Mouse (Mus musculus) limb, embryonic 14.5 days (tissue): ENCODE results near the gene Pdcd4. TPM values are rescaled to one million over a fixed set of nuclear protein-coding genes. Genes with fewer than 3 reads are reported as not detected.
"Not testable (repeated sequence)": the region's sequence is repeated elsewhere in the genome, so short reads cannot be mapped to it uniquely, and the experiment has no call there.

Experiments
- ATAC-seq: fragments of 200-750 bp; cut with Nextera tagmentation; 2 replicates; pipeline ENCODE4 v1.8.0; 2017; ENCODE audit warnings: low read depth, moderate number of reproducible peaks, moderate TSS enrichment; ENCODE audit not compliant: low FRiP score
- DNase-seq: peaks from one replicate; pipeline ENCODE4 v3.0.0-alpha.2; 2015; ENCODE audit warnings: low spot score
- H3K27ac ChIP-seq: fragments of 300-500 bp; sonication (generic); replicated peaks from 2 replicates; pipeline ENCODE4 v1.5.1; 2014; ENCODE audit warnings: low read depth, mild to moderate bottlenecking, low read length, moderate library complexity, mixed read lengths
- H3K27me3 ChIP-seq: fragments of 300-500 bp; sonication (generic); 2 replicates; pipeline ENCODE4 v1.6.1; 2014; ENCODE audit warnings: low read length, mixed read lengths; ENCODE audit not compliant: control insufficient read depth, insufficient read depth
- H3K36me3 ChIP-seq: fragments of 300-500 bp; sonication (generic); 2 replicates; pipeline ENCODE4 v1.6.1; 2014; ENCODE audit warnings: mild to moderate bottlenecking, low read length, moderate library complexity, mixed read lengths; ENCODE audit not compliant: control insufficient read depth, insufficient read depth
- H3K4me1 ChIP-seq: fragments of 300-500 bp; sonication (generic); 2 replicates; pipeline ENCODE4 v1.6.1; 2014; ENCODE audit warnings: antibody characterized with exemption, low read length, mixed read lengths; ENCODE audit not compliant: control insufficient read depth, insufficient read depth
- H3K4me2 ChIP-seq: fragments of 300-500 bp; sonication (generic); replicated peaks from 2 replicates; pipeline ENCODE4 v1.6.1; 2014; ENCODE audit warnings: low read depth, mild to moderate bottlenecking, low read length, moderate library complexity; ENCODE audit not compliant: severe bottlenecking
- H3K4me3 ChIP-seq: fragments of 300-500 bp; sonication (generic); replicated peaks from 2 replicates; pipeline ENCODE4 v1.5.1; 2014; ENCODE audit warnings: low read length
- H3K9ac ChIP-seq: fragments of 300-500 bp; sonication (generic); 2 replicates; pipeline ENCODE4 v1.6.1; 2014; ENCODE audit warnings: mild to moderate bottlenecking, low read depth, low read length, moderate library complexity; ENCODE audit not compliant: severe bottlenecking
- H3K9me3 ChIP-seq: fragments of 300-500 bp; sonication (generic); 2 replicates; pipeline ENCODE4 v1.6.1; 2016; ENCODE audit warnings: low read length; ENCODE audit not compliant: control insufficient read depth
- POLR2A ChIP-seq: fragments of 200-500 bp; IDR thresholded peaks from 2 replicates; pipeline ENCODE4 v1.8.0; 2012; ENCODE audit warnings: inconsistent platforms, mild to moderate bottlenecking, moderate library complexity, borderline replicate concordance; ENCODE audit not compliant: insufficient read depth, insufficient read length; ENCODE audit errors: extremely low read depth
- WGBS: fragments of 180-500 bp; shearing (Covaris S2); extraction: QIAGEN DNeasy Blood & Tissue Kit; methylation state at CpG from one replicate; pipeline ENCODE4 v1.1.7; 2014; 5-methylcytosine and 5-hydroxymethylcytosine counted together
- polyA plus RNA-seq, 2 experiments: library from polyadenylated mRNA; depleted of rRNA in 1 of 2; stranded (reverse) in 1 of 2; unstranded in 1 of 2; fragments of >200 nt; fragmentation: Nextera tagmentation in 1 of 2; extraction: Ambion mirVana in 1 of 2; gene quantifications; 2 replicates each; pipeline versions ENCODE4 v1.2.1 to v1.2.3; 2012 to 2014

Gene Pdcd4
- polyA plus RNA-seq, 2 experiments = 43.3 to 96.4 TPM

DNA sequence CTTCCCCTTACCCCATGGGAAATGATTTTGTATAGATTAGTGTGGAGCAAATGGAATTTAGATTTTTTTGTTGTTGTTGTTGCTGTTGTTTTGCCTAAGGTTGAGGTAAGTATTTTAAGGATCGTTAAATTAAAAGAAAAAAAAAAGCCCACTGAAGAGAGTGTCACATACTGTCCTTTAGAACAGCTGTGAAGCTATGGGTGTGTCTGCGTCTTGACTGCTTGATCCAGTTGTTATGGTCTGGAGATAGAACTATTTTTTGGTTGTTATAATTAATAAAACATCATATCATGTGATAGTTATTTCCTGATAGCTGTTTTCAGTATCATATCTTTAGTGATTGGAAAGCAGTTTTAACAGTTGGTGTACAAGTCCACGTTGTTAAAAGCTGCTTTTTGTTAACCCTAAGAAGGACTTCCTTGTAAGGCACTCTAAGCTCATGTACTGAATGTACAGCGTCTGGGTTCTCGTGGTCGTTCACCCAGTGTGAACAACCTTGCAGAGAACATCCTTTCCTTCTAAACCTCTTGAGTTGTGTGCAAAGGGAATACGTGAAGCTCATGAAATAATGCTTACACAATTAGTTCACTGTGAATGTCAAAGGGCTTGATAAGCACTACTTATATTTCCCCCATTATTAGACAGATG, 12.9 kb downstream of the Pdcd4 start:
- no peaks in the 10 kb centered on the region for H3K27me3 ChIP-seq
- H3K4me1 ChIP-seq = peaks cover 31% of the 10 kb centered on the region
- no peak for DNase-seq
- no peak for ATAC-seq
- 61% methylated on average over 7 of the region's 7 CpGs for WGBS
- H3K9ac ChIP-seq = peak overlapping the region; percentile 95
- peak overlapping the region; percentile 97 for H3K4me3 ChIP-seq
- no peak overlapping the region for H3K27ac ChIP-seq
- no peak for TF ChIP-seq POLR2A
- H3K9me3 ChIP-seq = no peaks in the 10 kb centered on the region
- peaks cover 22% of the 10 kb centered on the region for H3K36me3 ChIP-seq
- H3K4me2 ChIP-seq = peak overlapping the region; percentile 73

DNA sequence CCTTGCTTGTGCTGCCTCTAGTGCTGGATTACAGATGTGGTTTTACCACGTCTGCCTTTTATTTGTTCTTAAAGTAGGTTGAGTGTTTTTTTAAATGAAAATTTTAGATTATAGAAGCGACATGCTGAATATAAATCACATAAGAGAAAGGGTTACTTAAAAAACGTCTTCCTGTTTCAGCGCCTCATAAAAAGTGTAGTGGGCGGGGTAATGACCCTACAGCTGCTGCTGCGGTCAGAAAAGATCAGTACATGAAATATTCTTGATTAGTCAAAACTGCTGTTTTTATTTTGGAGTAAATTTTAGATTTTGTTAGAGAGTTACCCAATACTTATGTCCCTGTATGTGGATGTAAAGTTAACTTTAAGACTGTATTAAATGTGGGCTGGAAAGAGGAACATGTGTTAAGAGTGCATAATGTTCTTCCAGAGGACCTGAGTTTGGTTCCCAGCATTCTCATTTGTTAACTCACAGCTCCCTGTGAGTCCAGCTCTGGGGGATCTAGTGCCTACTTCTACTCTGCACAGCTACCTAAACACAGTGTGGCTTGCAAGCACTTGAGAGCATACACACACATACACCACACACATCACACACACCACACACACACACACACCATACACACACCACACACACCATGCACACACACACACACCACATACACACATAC, 14.1 kb downstream of the Pdcd4 start:
- no peak for ATAC-seq
- Histone ChIP-seq H3K4me3 (peak overlapping the region; percentile 15), H3K4me2 (peak overlapping the region; percentile 73)

GRCm38 (mm10) chr19:53906703-53907070, 14.7 kb downstream of the Pdcd4 start:
- H3K27ac ChIP-seq, DNase-seq, H3K4me2 ChIP-seq, H3K9me3 ChIP-seq, H3K4me3 ChIP-seq, H3K27me3 ChIP-seq, H3K9ac ChIP-seq, ATAC-seq: not testable (repeated sequence)
- H3K36me3 ChIP-seq = peaks cover 36% of the 10 kb centered on the region
- H3K4me1 ChIP-seq = peaks cover 27% of the 10 kb centered on the region

More for the DNA sequence above, 14.1 kb downstream of the Pdcd4 start:
- Histone ChIP-seq H3K36me3 (peaks cover 32% of the 10 kb centered on the region), H3K9ac (no peak overlapping the region), H3K9me3 (no peaks in the 10 kb centered on the region), H3K4me1 (peaks cover 29% of the 10 kb centered on the region), H3K27ac (no peak overlapping the region), H3K27me3 (no peaks in the 10 kb centered on the region)
- 18% methylated on average over 6 of the region's 6 CpGs for WGBS
- no peak for TF ChIP-seq POLR2A
- no peak for DNase-seq

GRCm38 (mm10) chr19:53914950-53915349, 22.9 kb downstream of the Pdcd4 start:
- Histone ChIP-seq H3K4me2 (no peak overlapping the region), H3K9me3 (no peaks in the 10 kb centered on the region), H3K4me3 (no peak overlapping the region), H3K4me1 (no peaks in the 10 kb centered on the region), H3K9ac (no peak overlapping the region), H3K27me3 (no peaks in the 10 kb centered on the region), H3K36me3 (peaks cover 91% of the 10 kb centered on the region), H3K27ac (no peak overlapping the region)
- ATAC-seq (no peak), DNase-seq (no peak)
- WGBS = 79% methylated on average over 4 of the region's 4 CpGs
- TF ChIP-seq POLR2A = no peak

DNA sequence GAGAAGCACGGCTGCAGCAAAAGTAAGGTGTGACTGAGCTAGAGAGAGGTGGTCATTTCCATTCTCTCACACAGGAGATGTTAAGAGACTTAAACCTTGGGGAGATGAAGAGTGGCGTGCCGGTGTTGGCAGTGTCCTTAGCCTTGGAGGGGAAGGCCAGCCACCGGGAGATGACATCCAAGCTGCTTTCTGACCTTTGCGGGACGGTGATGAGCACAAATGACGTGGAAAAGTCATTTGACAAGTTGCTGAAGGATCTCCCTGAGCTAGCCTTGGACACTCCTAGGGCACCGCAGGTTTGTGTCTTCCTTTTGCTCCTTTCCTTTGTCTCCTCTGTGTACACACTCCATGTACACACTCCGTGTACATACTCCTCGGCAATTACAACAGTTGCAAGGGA, 27.5 kb downstream of the Pdcd4 start:
- Histone ChIP-seq H3K4me1 (no peaks in the 10 kb centered on the region), H3K27ac (no peak overlapping the region), H3K9ac (no peak overlapping the region), H3K4me3 (no peak overlapping the region), H3K9me3 (no peaks in the 10 kb centered on the region), H3K27me3 (no peaks in the 10 kb centered on the region), H3K36me3 (peaks cover 83% of the 10 kb centered on the region), H3K4me2 (no peak overlapping the region)
- 89% methylated on average over 10 of the region's 10 CpGs for WGBS
- TF ChIP-seq POLR2A = no peak
- no peak for ATAC-seq
- DNase-seq = no peak

DNA sequence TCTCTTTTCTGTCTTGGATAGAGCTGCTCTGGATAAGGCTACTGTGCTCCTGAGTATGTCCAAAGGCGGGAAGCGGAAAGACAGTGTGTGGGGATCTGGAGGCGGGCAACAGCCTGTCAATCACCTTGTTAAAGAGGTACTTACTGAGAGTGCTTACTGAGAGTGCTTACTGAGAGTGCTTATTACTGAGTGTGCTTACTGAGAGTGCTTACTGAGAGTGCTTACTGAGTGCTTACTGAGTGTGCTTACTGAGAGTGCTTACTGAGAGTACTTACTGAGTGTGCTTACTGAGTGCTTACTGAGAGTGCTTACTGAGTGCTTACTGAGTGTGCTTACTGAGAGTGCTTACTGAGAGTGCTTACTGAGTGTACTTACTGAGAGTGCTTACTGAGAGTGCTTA, 30.0 kb downstream of the Pdcd4 start:
- not testable (repeated sequence) for H3K4me2 ChIP-seq, H3K9me3 ChIP-seq, H3K4me3 ChIP-seq, DNase-seq, H3K4me1 ChIP-seq, ATAC-seq, H3K27me3 ChIP-seq, H3K9ac ChIP-seq, H3K27ac ChIP-seq
- whole genome bisulfite sequencing = 90% methylated on average over 3 of the region's 3 CpGs
- H3K36me3 ChIP-seq = peaks cover 77% of the 10 kb centered on the region
